Mouse (Mus musculus) E14TG2a.4 (cell line): ENCODE measurements around the gene Bcar3.

Experiments used
- CTCF ChIP-seq: conservative IDR thresholded peaks from 2 replicates; pipeline ENCODE4 v1.5.1; 2014; ENCODE audit warnings: low read length
- NANOG ChIP-seq: IDR thresholded peaks from 2 replicates; pipeline ENCODE4 v1.6.1; 2014; ENCODE audit warnings: borderline replicate concordance, low read length, mixed read lengths
- POU5F1 ChIP-seq: IDR thresholded peaks from 2 replicates; pipeline ENCODE4 v1.6.1; 2014; ENCODE audit warnings: low read length, borderline replicate concordance

GRCm38 (mm10) chr3:122408798-122409311 lies 114.9 kb downstream of the Bcar3 start:
- TF ChIP-seq CTCF (no peak), POU5F1 (no peak), NANOG (no peak)
